Mouse (Mus musculus): ENCODE results near the gene Zcwpw1. TPM values are rescaled to one million over a fixed set of nuclear protein-coding genes. Genes with fewer than 3 reads are reported as not detected.

Gene Zcwpw1
- total RNA-seq, 1 experiment, result 33.0 TPM

DNA sequence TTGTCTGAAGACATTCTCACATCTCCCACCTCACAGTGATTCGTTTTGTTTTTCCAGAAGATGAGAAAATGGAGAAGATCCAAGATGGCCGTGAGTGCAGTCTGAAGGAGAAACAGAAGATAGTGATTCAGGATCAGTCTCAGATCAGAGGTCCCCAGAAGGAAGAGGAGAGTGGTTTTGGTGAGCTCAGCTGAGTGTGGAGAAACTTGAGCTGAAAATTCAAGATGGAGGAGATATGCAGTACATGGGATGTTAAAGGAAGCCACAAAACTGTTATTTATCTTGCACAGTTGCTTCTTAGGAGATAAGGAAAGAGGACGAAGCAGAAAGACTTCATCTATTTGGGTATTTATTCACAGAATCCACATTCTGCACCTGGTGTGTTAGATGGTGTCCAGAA lies 13.3 kb downstream of the Zcwpw1 start:
- in situ Hi-C loops (cut with MboI; ENCODE audit: low sequenced_read_pairs in 2 of 2, unreplicated experiment in 2 of 2), result no loop called here
- no peak overlapping the region for H3K4me3 ChIP-seq (ENCODE audit: insufficient read depth in 1 of 2, low read depth in 1 of 2, low read length in 2 of 2, poor library complexity in 1 of 2, severe bottlenecking in 1 of 2)
- DNase-seq (ENCODE audit: low read depth, low spot score), result no peak
- H3K36me3 ChIP-seq (ENCODE audit: control insufficient read depth, insufficient read depth, low read length, poor library complexity, severe bottlenecking), result no peaks in the 10 kb centered on the region
- no peak overlapping the region for H3K27ac ChIP-seq (ENCODE audit: insufficient read depth, low read depth, low read length, poor library complexity, severe bottlenecking)
- no peak overlapping the region for H3K9ac ChIP-seq (ENCODE audit: insufficient read depth, low read depth, low read length, poor library complexity, severe bottlenecking)
- no peaks in the 10 kb centered on the region for H3K9me3 ChIP-seq (ENCODE audit: control insufficient read depth, insufficient read depth, low read depth, low read length)
- TF ChIP-seq ZC3H11A (IDR thresholded peaks at IDR 0.05; ENCODE audit: borderline replicate concordance, low read depth, low read length) (no peak), MAFK (IDR thresholded peaks at IDR 0.05; ENCODE audit: insufficient read depth, low read depth, low read length) (no peak), HCFC1 (IDR thresholded peaks at IDR 0.05; ENCODE audit: borderline replicate concordance, insufficient read depth, low read length) (no peak), ZNF384 (IDR thresholded peaks at IDR 0.05; ENCODE audit: low read depth, low read length) (no peak), CHD2 (IDR thresholded peaks at IDR 0.05; ENCODE audit: low read depth, low read length) (no peak)
- H3K4me1 ChIP-seq (ENCODE audit: control insufficient read depth in 2 of 2, insufficient read depth in 2 of 2, low read length in 2 of 2, poor library complexity in 1 of 2), result no peaks in the 10 kb centered on the region

DNA sequence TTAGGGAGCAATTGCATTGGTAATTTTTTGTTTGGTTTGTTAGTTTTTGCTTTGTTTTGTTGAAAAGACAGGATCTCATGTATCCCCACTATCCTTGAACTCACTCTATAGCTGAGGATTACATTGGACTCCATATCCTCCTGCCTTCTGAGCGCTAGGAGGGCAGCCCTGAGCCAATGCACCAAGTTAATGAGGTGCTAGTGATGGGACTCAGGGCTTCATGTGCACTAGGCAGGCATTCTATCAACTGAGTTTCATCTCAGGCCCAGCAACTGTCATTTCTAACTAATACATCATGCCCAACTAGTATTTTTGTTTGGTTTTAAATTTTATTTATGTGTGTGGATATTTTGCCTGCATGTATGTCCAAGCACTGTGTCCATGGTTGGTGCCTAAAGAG lies 18.6 kb downstream of the Zcwpw1 start:
- in situ Hi-C loops (cut with MboI; ENCODE audit: low sequenced_read_pairs in 2 of 2, unreplicated experiment in 2 of 2), result no loop called here
- Histone ChIP-seq H3K4me1 (ENCODE audit: control insufficient read depth in 2 of 2, insufficient read depth in 2 of 2, low read length in 2 of 2, poor library complexity in 1 of 2) (no peaks in the 10 kb centered on the region), H3K4me3 (ENCODE audit: insufficient read depth in 1 of 2, low read depth in 1 of 2, low read length in 2 of 2, poor library complexity in 1 of 2, severe bottlenecking in 1 of 2) (no peak overlapping the region), H3K9ac (ENCODE audit: insufficient read depth, low read depth, low read length, poor library complexity, severe bottlenecking) (no peak overlapping the region), H3K9me3 (ENCODE audit: control insufficient read depth, insufficient read depth, low read depth, low read length) (no peaks in the 10 kb centered on the region), H3K27ac (ENCODE audit: insufficient read depth, low read depth, low read length, poor library complexity, severe bottlenecking) (no peak overlapping the region), H3K36me3 (ENCODE audit: control insufficient read depth, insufficient read depth, low read length, poor library complexity, severe bottlenecking) (peaks cover under 1% of the 10 kb centered on the region; the same call in 1 of the 2 replicates)
- no peak for DNase-seq (ENCODE audit: low read depth, low spot score)
- TF ChIP-seq MAFK (IDR thresholded peaks at IDR 0.05; ENCODE audit: insufficient read depth, low read depth, low read length) (no peak), HCFC1 (IDR thresholded peaks at IDR 0.05; ENCODE audit: borderline replicate concordance, insufficient read depth, low read length) (no peak), ZC3H11A (IDR thresholded peaks at IDR 0.05; ENCODE audit: borderline replicate concordance, low read depth, low read length) (no peak)

DNA sequence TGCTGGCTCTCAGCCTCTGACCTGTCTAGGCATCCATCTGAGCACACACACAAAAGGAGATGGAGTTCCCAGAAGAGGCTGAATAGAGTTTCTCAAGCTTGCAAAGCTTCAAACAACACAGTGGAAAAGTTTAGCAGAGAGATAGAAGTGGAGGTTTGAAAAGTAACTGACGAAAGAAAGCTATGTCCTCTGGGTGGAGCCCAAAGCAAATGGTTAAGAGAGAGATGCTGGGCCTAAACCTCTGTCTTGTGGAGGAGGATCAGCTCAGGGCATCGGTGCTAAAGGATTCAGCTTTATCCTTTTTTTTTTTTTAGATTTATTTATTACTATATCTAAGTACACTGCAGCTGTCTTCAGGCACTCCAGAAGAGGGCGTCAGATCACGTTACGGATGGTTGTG lies 20.7 kb downstream of the Zcwpw1 start:
- Histone ChIP-seq H3K4me3 (ENCODE audit: insufficient read depth in 1 of 2, low read depth in 1 of 2, low read length in 2 of 2, poor library complexity in 1 of 2, severe bottlenecking in 1 of 2) (no peak overlapping the region), H3K27ac (ENCODE audit: insufficient read depth, low read depth, low read length, poor library complexity, severe bottlenecking) (no peak overlapping the region), H3K9ac (ENCODE audit: insufficient read depth, low read depth, low read length, poor library complexity, severe bottlenecking) (no peak overlapping the region), H3K36me3 (ENCODE audit: control insufficient read depth, insufficient read depth, low read length, poor library complexity, severe bottlenecking) (peaks cover 9% of the 10 kb centered on the region; the same call in 1 of the 2 replicates), H3K4me1 (ENCODE audit: control insufficient read depth in 2 of 2, insufficient read depth in 2 of 2, low read length in 2 of 2, poor library complexity in 1 of 2) (no peaks in the 10 kb centered on the region), H3K9me3 (ENCODE audit: control insufficient read depth, insufficient read depth, low read depth, low read length) (peaks cover 6% of the 10 kb centered on the region)
- no peak for TF ChIP-seq MAFK (IDR thresholded peaks at IDR 0.05; ENCODE audit: insufficient read depth, low read depth, low read length)
- TF ChIP-seq ZC3H11A (IDR thresholded peaks at IDR 0.05; ENCODE audit: borderline replicate concordance, low read depth, low read length), result no peak
- no peak for TF ChIP-seq HCFC1 (IDR thresholded peaks at IDR 0.05; ENCODE audit: borderline replicate concordance, insufficient read depth, low read length)
- no peak for TF ChIP-seq ZNF384 (IDR thresholded peaks at IDR 0.05; ENCODE audit: low read depth, low read length)
- TF ChIP-seq CHD2 (IDR thresholded peaks at IDR 0.05; ENCODE audit: low read depth, low read length), result no peak
- DNase-seq (ENCODE audit: low read depth, low spot score), result no peak
- in situ Hi-C loops (cut with MboI; ENCODE audit: low sequenced_read_pairs in 2 of 2, unreplicated experiment in 2 of 2), result no loop called here

DNA sequence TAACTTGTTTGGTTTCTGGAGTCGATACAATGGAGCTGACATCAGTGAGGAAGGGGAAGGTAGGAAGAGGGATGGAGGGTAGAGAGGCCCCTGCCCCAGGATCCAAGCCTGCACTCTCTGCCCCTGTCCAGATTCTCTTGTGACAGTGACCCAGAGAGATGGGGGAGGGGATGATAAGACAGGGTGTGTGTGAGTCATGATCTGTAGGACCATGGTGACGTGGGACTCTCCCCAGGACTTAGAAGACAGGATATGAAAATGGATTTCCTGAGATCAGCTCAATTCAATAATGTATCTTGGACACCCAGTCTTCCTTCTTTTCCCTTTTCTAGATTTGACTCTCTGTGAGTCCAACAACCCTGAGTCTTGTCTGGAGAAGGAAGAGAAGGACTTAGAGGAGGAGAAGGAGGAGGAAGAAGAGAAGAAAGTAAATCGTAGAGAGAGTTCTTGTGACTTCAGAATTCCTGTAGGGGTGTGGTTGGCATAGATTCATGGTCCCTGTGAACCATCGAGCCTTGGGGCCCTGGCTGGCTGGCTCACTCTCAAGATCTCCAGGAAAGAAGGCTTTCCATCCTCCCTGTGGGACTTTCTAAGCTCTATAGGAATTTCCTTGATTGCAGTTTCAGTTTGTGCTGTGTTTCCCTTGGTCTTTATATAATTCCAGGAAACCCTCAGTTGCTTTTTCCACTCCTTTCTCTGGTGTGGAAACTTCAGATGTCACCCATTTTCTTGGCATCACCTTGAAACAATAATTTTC lies 30.0 kb downstream of the Zcwpw1 start:
- in situ Hi-C loops (cut with MboI; ENCODE audit: low sequenced_read_pairs in 2 of 2, unreplicated experiment in 2 of 2), result no loop called here
- Histone ChIP-seq H3K4me3 (ENCODE audit: insufficient read depth in 1 of 2, low read depth in 1 of 2, low read length in 2 of 2, poor library complexity in 1 of 2, severe bottlenecking in 1 of 2) (no peak overlapping the region), H3K9ac (ENCODE audit: insufficient read depth, low read depth, low read length, poor library complexity, severe bottlenecking) (no peak overlapping the region), H3K36me3 (ENCODE audit: control insufficient read depth, insufficient read depth, low read length, poor library complexity, severe bottlenecking) (peaks cover 3% of the 10 kb centered on the region; the same call in 1 of the 2 replicates), H3K27ac (ENCODE audit: insufficient read depth, low read depth, low read length, poor library complexity, severe bottlenecking) (no peak overlapping the region), H3K4me1 (ENCODE audit: control insufficient read depth in 2 of 2, insufficient read depth in 2 of 2, low read length in 2 of 2, poor library complexity in 1 of 2) (no peaks in the 10 kb centered on the region), H3K9me3 (ENCODE audit: control insufficient read depth, insufficient read depth, low read depth, low read length) (peaks cover 14% of the 10 kb centered on the region)
- no peak for DNase-seq (ENCODE audit: low read depth, low spot score)
- no peak for TF ChIP-seq ZNF384 (IDR thresholded peaks at IDR 0.05; ENCODE audit: low read depth, low read length)
- no peak for TF ChIP-seq CHD2 (IDR thresholded peaks at IDR 0.05; ENCODE audit: low read depth, low read length)
- TF ChIP-seq MAFK (IDR thresholded peaks at IDR 0.05; ENCODE audit: insufficient read depth, low read depth, low read length), result no peak
- TF ChIP-seq HCFC1 (IDR thresholded peaks at IDR 0.05; ENCODE audit: borderline replicate concordance, insufficient read depth, low read length), result no peak
- TF ChIP-seq ZC3H11A (IDR thresholded peaks at IDR 0.05; ENCODE audit: borderline replicate concordance, low read depth, low read length), result no peak
